Mouse (Mus musculus) macrophage (primary cell): Measurements from ENCODE around the gene Ms4a6d. TPM values are rescaled to one million over a fixed set of nuclear protein-coding genes. Genes with fewer than 3 reads are reported as not detected.

Source experiments
- H3K27ac ChIP-seq: fragments of 350-480 bp; formaldehyde crosslinking; 2 replicates; pipeline ENCODE4 v1.9.0; 2021
- H3K36me3 ChIP-seq: fragments of 350-480 bp; formaldehyde crosslinking; 2 replicates; pipeline ENCODE4 v1.9.0; 2021; ENCODE audit errors: inconsistent target
- H3K4me3 ChIP-seq: fragments of 350-480 bp; formaldehyde crosslinking; 2 replicates; pipeline ENCODE4 v1.9.0; 2021; ENCODE audit errors: inconsistent target
- H3K79me2 ChIP-seq: fragments of 350-480 bp; formaldehyde crosslinking; 2 replicates; pipeline ENCODE4 v1.9.0; 2021; ENCODE audit errors: inconsistent target
- WGBS: methylation state at CpG from one replicate; pipeline ENCODE4 v1.1.7; 2026; ENCODE audit warnings: inconsistent platforms; ENCODE audit not compliant: missing documents; 5-methylcytosine and 5-hydroxymethylcytosine counted together
- polyA plus RNA-seq: library from polyadenylated mRNA; stranded (reverse); fragments of 250-400 nt; gene quantifications from 3 replicates; pipeline ENCODE4 v1.2.4, GENCODE M21; 2018; ENCODE audit warnings: inconsistent platforms
- total RNA-seq, 78 experiments: library from RNA; depleted of rRNA; stranded (reverse); fragments of 250-400 nt; gene quantifications; 1 replicate in 9 of 78; 2 replicates in 24 of 78; 3 replicates in 43 of 78; 4 replicates in 2 of 78; pipeline ENCODE4 v1.2.4; 2018; ENCODE audit warnings: inconsistent platforms in 56 of 78

The Ms4a6d gene
- 100 to 1,000 TPM in 6 of 26 experiments, 10 to 100 TPM in 20; 24.5 to 196 (median 72.9) TPM for total RNA-seq (2018; cell fraction: chromatin; rRNA removed)
- total RNA-seq (2018; cell fraction: cytosol; rRNA removed), result 1,000 to 10,000 TPM in 4 of 26 experiments, 100 to 1,000 TPM in 22; 284 to 1,098 (median 552) TPM
- 100 to 1,000 TPM in 24 of 26 experiments, 10 to 100 TPM in 2; 79.2 to 548 (median 216) TPM for total RNA-seq (2018; cell fraction: nucleus; rRNA removed)
- polyA plus RNA-seq, result 381 to 505 TPM (median 445 TPM) in 3 replicates

DNA sequence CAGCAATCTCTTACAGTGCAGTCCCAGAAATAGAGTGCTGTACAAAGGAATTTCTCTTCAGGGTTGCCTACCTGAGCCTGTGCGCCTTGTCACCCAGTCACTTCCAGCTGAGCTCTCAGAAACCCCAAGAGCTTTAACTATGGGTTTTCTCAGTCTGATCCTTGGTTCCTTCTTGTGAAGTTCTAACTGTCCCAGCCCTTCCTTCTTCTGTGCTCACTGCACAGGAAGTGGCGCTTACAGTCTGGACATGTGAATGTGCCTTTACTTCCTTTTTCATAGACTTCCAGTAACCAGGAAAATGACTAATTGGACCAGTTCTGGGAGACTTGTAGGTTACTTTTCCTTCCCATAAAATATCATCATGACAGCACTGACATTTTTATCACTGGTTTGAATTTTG lies at the start of gene Ms4a6d:
Ms4a6d (minus strand) TSS at position 247 of the 400 bp plus-strand sequence.
- Histone ChIP-seq H3K4me3 (peak within 1 kb of the TSS; percentile 50), H3K36me3 (peaks cover 14% of the 10 kb centered on the region; the same call in 1 of the 2 replicates), H3K79me2 (peaks cover 49% of the 10 kb centered on the region), H3K27ac (peak within 1 kb of the TSS; percentile 89)
- 22% methylated on average over 2 of the region's 2 CpGs for WGBS

DNA sequence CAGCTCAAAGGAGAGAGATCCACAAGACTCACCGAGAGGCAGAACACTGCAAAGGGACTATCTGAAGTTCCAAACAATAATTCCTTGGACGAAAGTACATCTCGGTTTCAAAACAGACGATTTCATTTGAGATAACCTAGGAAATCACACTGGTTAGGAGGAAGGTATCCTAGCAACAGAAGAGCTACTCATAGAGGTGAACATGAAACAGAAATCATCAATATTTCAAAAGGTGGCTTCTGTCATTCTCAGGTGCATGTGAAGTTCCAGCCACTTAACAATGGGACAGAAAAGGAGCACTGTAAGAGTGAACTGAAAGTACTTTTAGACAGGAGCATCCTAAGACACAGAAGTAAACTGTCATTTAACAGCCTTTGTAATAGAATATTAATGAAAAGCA lies 44.9 kb upstream of the Ms4a6d start:
- WGBS, result 83% methylated on average over 4 of the region's 4 CpGs
- H3K4me3 ChIP-seq, result no peak overlapping the region
- H3K27ac ChIP-seq, result no peak overlapping the region
- H3K36me3 ChIP-seq, result no peaks in the 10 kb centered on the region
- H3K79me2 ChIP-seq, result no peaks in the 10 kb centered on the region

DNA sequence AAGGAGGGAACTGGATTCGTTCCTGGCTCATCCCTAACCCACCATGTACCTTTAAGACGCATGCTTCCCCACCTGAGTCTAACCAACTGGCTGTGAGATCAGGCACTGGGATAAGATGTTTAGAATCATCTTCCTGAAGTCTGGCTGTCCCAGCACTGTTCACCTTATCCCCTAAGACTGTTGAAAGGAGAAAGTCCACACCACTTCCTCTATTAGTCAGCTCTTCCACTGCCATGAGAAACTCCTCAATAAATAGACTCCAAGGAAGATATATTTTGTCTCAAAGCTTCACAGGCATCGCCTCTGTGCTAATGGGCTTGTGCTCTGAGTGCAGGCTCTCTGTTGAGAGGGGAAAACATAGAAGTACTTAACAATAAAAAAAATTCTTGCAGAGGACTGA lies 41.5 kb upstream of the Ms4a6d start:
- H3K36me3 ChIP-seq, result no peaks in the 10 kb centered on the region
- no peak overlapping the region for H3K4me3 ChIP-seq
- WGBS, result 49% methylated on average over 3 of the region's 3 CpGs
- H3K79me2 ChIP-seq, result no peaks in the 10 kb centered on the region
- no peak overlapping the region for H3K27ac ChIP-seq

DNA sequence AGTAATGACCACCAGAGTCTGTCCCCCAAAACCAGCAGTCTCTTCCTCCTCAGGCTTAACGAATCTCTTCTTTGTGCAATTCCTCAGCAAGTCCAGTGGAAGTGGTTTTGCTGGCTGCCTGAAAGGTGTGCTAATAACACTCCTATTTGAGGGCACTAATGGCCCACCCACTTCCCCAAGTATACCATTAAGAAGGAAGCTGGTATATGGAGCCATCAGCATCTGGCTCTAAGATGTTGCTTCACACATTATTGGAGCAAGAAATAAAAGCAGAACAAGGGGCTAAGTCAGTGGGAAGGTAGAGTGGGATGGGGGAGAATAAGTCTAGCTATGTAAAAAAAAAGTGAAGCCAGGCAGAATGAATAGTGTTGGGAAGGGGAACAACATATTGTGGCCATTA lies 36.1 kb upstream of the Ms4a6d start, which contains the start of gene Ms4a3:
Ms4a3 (minus strand) TSS at position 120 of the 400 bp plus-strand sequence.
- Histone ChIP-seq H3K36me3 (no peaks in the 10 kb centered on the region), H3K79me2 (no peaks in the 10 kb centered on the region), H3K27ac (no peak within 1 kb of the TSS), H3K4me3 (no peak within 1 kb of the TSS)
- 25% methylated on average over 1 of the region's 1 CpGs for WGBS

DNA sequence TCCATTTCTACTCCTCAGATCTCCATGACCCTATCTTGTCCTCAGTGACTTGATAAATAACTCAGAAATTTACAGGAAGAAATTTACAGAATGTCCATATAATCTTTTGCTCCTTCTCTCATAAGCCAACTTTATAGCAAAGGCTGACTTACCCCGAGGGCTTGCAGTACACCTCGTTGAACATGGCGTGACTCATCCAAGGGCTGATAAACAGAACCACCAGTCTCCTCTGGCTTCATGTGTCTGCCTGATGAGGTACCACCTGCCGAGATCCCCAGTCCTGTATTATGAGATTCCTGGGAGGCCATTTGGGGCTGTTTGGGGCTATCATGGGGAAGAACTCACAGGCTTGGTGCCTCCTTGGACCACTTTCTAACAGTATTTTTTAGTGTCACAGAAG lies 34.4 kb upstream of the Ms4a6d start:
- Histone ChIP-seq H3K4me3 (no peak overlapping the region), H3K27ac (no peak overlapping the region), H3K36me3 (no peaks in the 10 kb centered on the region), H3K79me2 (no peaks in the 10 kb centered on the region)
- WGBS, result 57% methylated on average over 4 of the region's 4 CpGs

DNA sequence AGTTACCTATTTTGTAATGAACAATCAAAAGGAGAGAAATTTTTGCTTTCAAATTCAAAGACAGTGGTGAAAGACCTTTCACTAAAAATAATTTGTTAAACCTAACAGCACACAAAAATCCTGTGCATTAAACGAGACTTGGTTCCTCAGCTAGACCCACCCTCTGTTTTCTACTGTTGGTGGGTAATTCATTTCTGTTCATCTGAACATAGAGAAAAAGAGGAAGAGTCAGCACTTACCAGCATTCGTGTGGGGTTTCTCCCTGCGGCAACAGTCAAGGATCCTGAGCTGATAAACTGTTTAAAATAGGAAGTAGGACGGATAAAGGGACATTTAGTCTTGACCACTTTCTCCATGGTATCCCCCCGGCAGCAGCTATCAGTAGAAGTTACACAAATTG lies 30.9 kb upstream of the Ms4a6d start:
- H3K27ac ChIP-seq, result no peak overlapping the region
- 6% methylated on average over 5 of the region's 5 CpGs for WGBS
- no peak overlapping the region for H3K4me3 ChIP-seq
- no peaks in the 10 kb centered on the region for H3K36me3 ChIP-seq
- H3K79me2 ChIP-seq, result no peaks in the 10 kb centered on the region

- no peak overlapping the region for H3K4me3 ChIP-seq
- WGBS, result 96% methylated on average over 2 of the region's 2 CpGs
- no peaks in the 10 kb centered on the region for H3K79me2 ChIP-seq
- no peaks in the 10 kb centered on the region for H3K36me3 ChIP-seq
- H3K27ac ChIP-seq, result no peak overlapping the region
These were observed 29.7 kb upstream of the Ms4a6d start for GRCm38 (mm10) chr19:11634330-11634729.

DNA sequence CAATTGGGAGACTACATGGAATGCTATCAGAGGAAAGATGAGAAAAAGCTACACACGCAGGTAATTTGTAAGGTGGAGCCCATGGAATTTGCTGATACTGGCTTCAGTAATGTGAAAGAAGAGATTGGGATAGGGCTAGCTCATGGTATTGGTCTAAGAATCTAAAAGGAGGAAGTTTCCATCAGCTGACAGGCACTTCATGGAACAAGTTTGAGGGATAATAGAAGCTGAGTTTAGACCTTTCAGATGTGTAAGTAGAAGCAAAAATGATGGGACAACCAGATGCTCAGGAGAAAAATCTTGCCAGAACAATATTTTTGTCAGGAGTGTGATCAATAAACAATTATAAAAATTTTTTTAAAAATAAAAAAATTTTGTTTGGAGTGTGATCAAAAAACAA lies 29.1 kb upstream of the Ms4a6d start:
- H3K79me2 ChIP-seq, result no peaks in the 10 kb centered on the region
- 100% methylated on average over 1 of the region's 1 CpGs for WGBS
- H3K4me3 ChIP-seq, result no peak overlapping the region
- no peak overlapping the region for H3K27ac ChIP-seq
- no peaks in the 10 kb centered on the region for H3K36me3 ChIP-seq

GRCm38 (mm10) chr19:11625231-11625630 lies 20.6 kb upstream of the Ms4a6d start:
- no peak overlapping the region for H3K27ac ChIP-seq
- no peak overlapping the region for H3K4me3 ChIP-seq
- WGBS, result 87% methylated on average over 5 of the region's 5 CpGs
- no peaks in the 10 kb centered on the region for H3K79me2 ChIP-seq
- no peaks in the 10 kb centered on the region for H3K36me3 ChIP-seq

DNA sequence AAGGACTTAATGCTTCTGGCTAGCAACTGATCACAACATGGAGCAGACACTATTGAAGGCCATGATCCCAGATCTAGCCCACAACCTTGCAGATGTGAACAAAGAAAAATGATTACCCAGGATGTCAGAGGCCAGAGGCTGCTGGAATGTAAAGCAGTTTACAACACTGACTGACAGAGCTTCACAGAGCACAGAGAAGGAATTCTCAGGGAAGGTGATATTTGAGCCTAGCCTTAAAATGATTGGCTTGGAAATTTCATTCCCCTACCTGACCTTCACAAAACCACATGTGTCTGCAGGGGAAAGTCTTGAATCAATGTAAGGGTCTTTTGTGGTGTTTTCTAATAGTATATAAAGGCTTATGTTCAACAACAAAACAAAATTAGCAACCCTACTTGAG lies 20.2 kb upstream of the Ms4a6d start:
- H3K79me2 ChIP-seq, result no peaks in the 10 kb centered on the region
- H3K4me3 ChIP-seq, result no peak overlapping the region
- H3K27ac ChIP-seq, result no peak overlapping the region
- H3K36me3 ChIP-seq, result no peaks in the 10 kb centered on the region

- Histone ChIP-seq H3K79me2 (no peaks in the 10 kb centered on the region), H3K36me3 (no peaks in the 10 kb centered on the region), H3K4me3 (no peak within 1 kb of the TSS), H3K27ac (no peak within 1 kb of the TSS)
- WGBS, result 93% methylated on average over 2 of the region's 2 CpGs
These were observed 18.9 kb upstream of the Ms4a6d start, which contains the start of gene Ms4a2 for GRCm38 (mm10) chr19:11623551-11623950. Gene Ms4a2, minus strand, starts transcription at chr19:11623719.

DNA sequence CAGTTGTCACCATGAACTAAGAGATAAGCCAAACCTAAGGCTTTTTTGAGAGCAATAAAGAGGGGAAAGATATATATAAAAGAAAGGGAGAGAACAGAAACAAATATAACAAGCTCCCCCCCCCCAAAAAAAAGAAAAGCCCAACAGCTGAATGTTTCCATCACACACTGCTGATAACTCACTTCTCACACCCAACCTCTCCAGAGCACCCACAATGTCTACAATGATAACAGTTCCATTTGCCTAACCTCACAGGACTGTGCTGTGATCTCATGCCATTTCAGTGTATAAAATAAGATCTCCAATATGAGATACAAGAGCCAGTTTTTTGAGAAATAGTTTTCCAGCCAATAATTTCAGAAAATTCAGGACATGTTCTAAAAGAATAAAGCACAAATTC lies 13.3 kb upstream of the Ms4a6d start:
- Histone ChIP-seq H3K27ac (no peak overlapping the region), H3K4me3 (no peak overlapping the region), H3K79me2 (no peaks in the 10 kb centered on the region), H3K36me3 (no peaks in the 10 kb centered on the region)

- Histone ChIP-seq H3K36me3 (no peaks in the 10 kb centered on the region), H3K79me2 (no peaks in the 10 kb centered on the region), H3K4me3 (no peak overlapping the region), H3K27ac (no peak overlapping the region)
- 64% methylated on average over 2 of the region's 2 CpGs for WGBS
These were observed 10.2 kb upstream of the Ms4a6d start for GRCm38 (mm10) chr19:11614805-11615204.

DNA sequence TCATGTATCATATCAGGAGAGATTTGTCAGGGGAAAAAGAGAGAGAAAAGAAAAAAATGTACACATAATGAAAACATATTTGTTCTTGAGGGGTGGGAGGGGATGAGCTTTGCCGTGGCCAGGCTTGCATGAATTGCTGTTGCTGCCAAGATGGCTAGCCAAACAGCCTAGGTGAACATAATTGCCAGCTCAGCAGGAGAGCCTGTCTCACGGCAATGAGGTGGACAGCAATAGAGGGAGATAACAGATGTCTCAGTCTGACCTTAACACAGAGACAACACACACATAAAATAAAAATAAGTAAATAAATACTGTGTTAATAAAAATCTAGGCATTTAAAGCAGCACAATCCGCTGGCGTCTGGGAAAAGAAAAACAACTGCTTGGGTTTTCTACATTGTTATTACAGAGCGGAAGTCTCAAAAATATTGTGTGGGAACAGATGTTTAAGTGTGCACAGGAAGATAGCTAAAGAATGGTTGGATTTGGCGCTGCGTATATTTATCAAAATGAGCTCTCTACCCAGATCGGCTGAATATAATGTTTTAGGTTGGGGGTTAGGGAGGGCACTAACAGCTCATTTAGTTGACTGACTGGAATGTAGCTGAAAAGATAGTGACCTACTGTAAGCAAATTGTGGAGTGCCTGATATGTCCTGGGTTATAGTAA lies 9.3 kb upstream of the Ms4a6d start:
- Histone ChIP-seq H3K79me2 (no peaks in the 10 kb centered on the region), H3K27ac (no peak overlapping the region), H3K4me3 (no peak overlapping the region), H3K36me3 (no peaks in the 10 kb centered on the region)
- 52% methylated on average over 8 of the region's 8 CpGs for WGBS

DNA sequence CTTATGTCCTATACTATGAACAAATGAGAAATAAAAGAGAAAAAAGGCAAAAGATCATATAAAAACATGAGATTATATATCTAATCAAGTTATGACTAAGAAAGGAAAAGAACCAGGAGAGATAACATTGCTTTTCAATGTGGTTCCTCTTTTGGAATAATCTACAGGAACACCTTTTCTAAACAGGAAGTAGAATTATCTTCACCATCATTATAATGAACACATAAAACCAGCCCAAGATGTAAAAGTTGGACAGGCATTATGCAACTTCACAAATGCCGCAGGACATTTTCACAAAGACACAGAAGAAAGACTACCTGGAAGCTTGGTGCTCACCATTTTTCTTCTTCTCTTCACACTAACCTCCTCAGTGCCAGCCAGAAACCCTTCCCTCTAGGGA lies 8.4 kb upstream of the Ms4a6d start:
- Histone ChIP-seq H3K36me3 (no peaks in the 10 kb centered on the region), H3K27ac (no peak overlapping the region), H3K79me2 (no peaks in the 10 kb centered on the region), H3K4me3 (no peak overlapping the region)
- 0% methylated on average over 1 of the region's 1 CpGs for WGBS

DNA sequence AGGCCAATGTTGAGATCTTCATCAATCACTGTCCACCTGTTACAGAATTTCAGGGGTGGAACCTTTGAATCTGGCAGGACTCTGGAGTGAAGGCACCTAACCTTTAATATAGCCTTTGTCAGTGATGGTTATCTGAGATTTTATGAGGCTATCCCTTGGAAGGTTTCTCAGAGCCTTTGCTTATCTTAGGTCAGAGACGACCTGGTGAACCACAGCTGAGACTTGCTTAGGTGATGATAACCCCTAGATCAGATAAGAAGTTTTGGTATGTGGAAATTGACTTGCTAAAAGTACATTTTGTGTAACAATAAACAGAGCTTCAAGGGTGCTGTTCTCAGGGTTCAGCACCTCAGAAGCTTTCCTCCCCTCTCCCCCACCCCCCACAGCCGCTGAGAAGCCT lies 7.6 kb upstream of the Ms4a6d start:
- 63% methylated on average over 2 of the region's 2 CpGs for WGBS
- no peaks in the 10 kb centered on the region for H3K36me3 ChIP-seq
- H3K4me3 ChIP-seq, result no peak overlapping the region
- H3K79me2 ChIP-seq, result no peaks in the 10 kb centered on the region
- H3K27ac ChIP-seq, result no peak overlapping the region
